Mouse (Mus musculus) liver, postnatal 0 days (tissue): Measurements from ENCODE around the gene Grik1.

Experiments
- CTCF ChIP-seq: sonication (generic); IDR thresholded peaks from 2 replicates; pipeline ENCODE4 v1.5.1; 2016; ENCODE audit warnings: antibody characterized with exemption, low read depth
- EP300 ChIP-seq: IDR thresholded peaks from 2 replicates; pipeline ENCODE4 v1.6.1; 2016; ENCODE audit warnings: antibody characterized with exemption, low read depth, mild to moderate bottlenecking

DNA sequence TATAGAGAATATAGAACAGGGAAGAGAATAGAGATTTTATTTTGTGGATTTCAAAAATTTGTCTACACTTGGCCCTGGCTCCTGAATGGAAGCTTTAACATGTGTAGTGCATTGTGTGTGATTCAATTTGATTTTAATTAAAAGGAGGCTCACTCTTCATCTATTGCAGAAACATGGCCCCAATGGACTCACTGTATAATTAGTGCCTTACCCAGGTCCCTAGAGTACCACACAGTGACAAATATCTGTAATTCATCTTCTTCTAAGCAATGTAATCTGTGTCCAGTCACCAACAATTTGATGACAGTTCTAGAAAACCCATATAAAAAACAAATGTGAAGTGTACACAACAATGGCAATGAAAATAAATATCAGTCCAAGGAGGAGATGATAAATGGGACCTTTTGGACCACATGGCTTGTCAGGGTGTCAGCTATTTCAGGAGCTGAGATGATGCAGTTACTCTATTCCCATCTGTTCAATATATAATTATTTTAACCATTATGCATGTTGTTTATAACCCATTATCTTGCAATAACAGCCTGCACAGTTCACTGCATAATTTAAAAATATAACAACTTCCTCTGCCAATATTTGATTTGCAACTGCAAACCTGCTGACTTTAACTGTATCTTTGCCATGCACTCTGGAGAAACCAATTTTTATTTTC lies 305.7 kb downstream of the Grik1 start:
- no peak for TF ChIP-seq CTCF
- no peak for TF ChIP-seq EP300
